Mouse (Mus musculus) heart, embryonic 16.5 days (tissue): ENCODE data around the gene Zp1. TPM values are rescaled to one million over a fixed set of nuclear protein-coding genes. Genes with fewer than 3 reads are reported as not detected.

Experiments
- ATAC-seq: fragments of 200-750 bp; cut with Nextera tagmentation; replicated peaks from 2 replicates; pipeline ENCODE4 v1.8.0; 2017; ENCODE audit warnings: moderate number of reproducible peaks; ENCODE audit not compliant: insufficient read depth, low FRiP score; ENCODE audit errors: extremely low read depth
- H3K27ac ChIP-seq: fragments of 300-500 bp; sonication (generic); 2 replicates; pipeline ENCODE4 v1.5.1; 2014; ENCODE audit warnings: mild to moderate bottlenecking, low read length, control low read depth, moderate library complexity
- H3K27me3 ChIP-seq: fragments of 300-500 bp; sonication (generic); 2 replicates; pipeline ENCODE4 v1.6.1; 2014; ENCODE audit warnings: low read length, mixed read lengths; ENCODE audit not compliant: control insufficient read depth, insufficient read depth
- H3K36me3 ChIP-seq: fragments of 300-500 bp; sonication (generic); 2 replicates; pipeline ENCODE4 v1.6.1; 2014; ENCODE audit not compliant: control insufficient read depth, insufficient read depth
- H3K4me1 ChIP-seq: fragments of 300-500 bp; sonication (generic); 2 replicates; pipeline ENCODE4 v1.6.1; 2014; ENCODE audit warnings: low read length, mixed read lengths; ENCODE audit not compliant: control insufficient read depth, insufficient read depth
- H3K4me2 ChIP-seq: fragments of 300-500 bp; sonication (generic); 2 replicates; pipeline ENCODE4 v1.6.1; 2014; ENCODE audit warnings: low read depth, mild to moderate bottlenecking, control low read depth, low read length
- H3K4me3 ChIP-seq: fragments of 300-500 bp; sonication (generic); 2 replicates; pipeline ENCODE4 v1.5.1; 2014; ENCODE audit warnings: mild to moderate bottlenecking, control low read depth, low read length
- H3K9ac ChIP-seq: fragments of 300-500 bp; sonication (generic); 2 replicates; pipeline ENCODE4 v1.6.1; 2014; ENCODE audit warnings: low read length, control low read depth
- H3K9me3 ChIP-seq: fragments of 300-500 bp; sonication (generic); replicated peaks from 2 replicates; pipeline ENCODE4 v1.6.1; 2016; ENCODE audit warnings: low read length; ENCODE audit not compliant: control insufficient read depth
- WGBS: fragments of 180-500 bp; shearing (Covaris S2); extraction: QIAGEN DNeasy Blood & Tissue Kit; methylation state at CpG from one replicate; pipeline ENCODE4 v1.1.7; 2014; 5-methylcytosine and 5-hydroxymethylcytosine counted together
- polyA plus RNA-seq: library from polyadenylated mRNA; unstranded; fragments of >200 nt; fragmentation: Nextera tagmentation; extraction: Ambion mirVana; gene quantifications from 2 replicates; pipeline ENCODE4 v1.2.1, GENCODE M21; 2015

Gene Zp1
- polyA plus RNA-seq, result 0.14 TPM in 1 of 2 replicates, not detected in the other

GRCm38 (mm10) chr19:10920532-10920931 is at the start of gene Zp1:
TSS of gene Zp1 (minus strand) at chr19:10920632.
- no peaks in the 10 kb centered on the region for H3K9me3 ChIP-seq
- no peak within 1 kb of the TSS for H3K4me3 ChIP-seq
- WGBS, result 62% methylated on average over 2 of the region's 2 CpGs
- H3K27me3 ChIP-seq, result no peaks in the 10 kb centered on the region
- H3K9ac ChIP-seq, result no peak within 1 kb of the TSS
- no peak within 1 kb of the TSS for H3K4me2 ChIP-seq
- H3K4me1 ChIP-seq, result peaks cover 2% of the 10 kb centered on the region; the same call in 1 of the 2 replicates
- no peaks in the 10 kb centered on the region for H3K36me3 ChIP-seq
- ATAC-seq, result no peak
- no peak within 1 kb of the TSS for H3K27ac ChIP-seq

DNA sequence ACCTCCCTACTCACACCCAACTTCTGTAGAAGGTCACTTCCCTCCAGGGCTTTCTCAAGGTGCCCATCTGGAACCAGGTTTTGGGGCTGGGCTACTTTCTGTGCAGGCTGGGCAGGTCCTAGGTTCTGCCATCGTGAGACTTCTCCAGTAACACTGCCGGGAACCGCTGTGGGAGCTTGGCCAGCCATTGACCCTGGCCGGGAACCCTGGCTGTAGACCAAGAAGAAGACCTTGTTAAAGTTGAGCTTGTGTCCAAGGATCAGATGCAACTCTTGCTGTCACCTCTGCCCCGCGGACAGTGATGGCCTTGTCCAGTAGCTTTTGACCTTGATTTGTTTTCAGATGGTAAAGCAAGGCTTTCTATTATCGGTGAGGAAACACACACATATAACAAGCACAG is 48.1 kb upstream of the Zp1 start:
- H3K36me3 ChIP-seq, result no peaks in the 10 kb centered on the region
- no peak overlapping the region for H3K4me3 ChIP-seq
- no peak overlapping the region for H3K27ac ChIP-seq
- peaks cover 7% of the 10 kb centered on the region; the same call in 1 of the 2 replicates for H3K9me3 ChIP-seq
- no peaks in the 10 kb centered on the region for H3K27me3 ChIP-seq
- ATAC-seq, result no peak
- H3K9ac ChIP-seq, result no peak overlapping the region
- H3K4me2 ChIP-seq, result no peak overlapping the region
- 84% methylated on average over 7 of the region's 7 CpGs for WGBS
- no peaks in the 10 kb centered on the region; the same call in 1 of the 2 replicates for H3K4me1 ChIP-seq

DNA sequence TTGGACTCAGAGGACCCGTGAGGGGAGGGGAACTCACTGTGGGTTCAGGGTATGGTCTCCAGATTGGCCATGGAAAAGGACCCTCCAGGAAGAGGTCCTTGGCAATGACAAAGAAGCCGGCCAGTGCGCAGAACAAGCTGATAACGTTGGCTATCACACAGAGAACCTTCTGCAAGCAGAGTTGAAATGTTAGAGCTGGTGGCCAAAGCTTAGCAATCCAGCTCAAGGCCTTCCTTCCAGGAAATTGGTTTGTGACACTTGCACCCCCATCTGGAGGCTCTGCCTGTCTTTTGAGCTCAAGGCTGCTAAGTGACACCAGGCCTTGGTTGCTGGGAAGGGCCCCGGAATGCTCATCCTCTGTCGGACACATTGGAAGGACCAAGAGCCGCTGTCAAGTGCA is 45.3 kb upstream of the Zp1 start:
- Histone ChIP-seq H3K4me3 (no peak overlapping the region), H3K4me2 (no peak overlapping the region), H3K27me3 (peaks cover 2% of the 10 kb centered on the region; the same call in 1 of the 2 replicates), H3K9ac (no peak overlapping the region), H3K4me1 (no peaks in the 10 kb centered on the region), H3K9me3 (0 out of 2 replicates have a peak, but pooled peaks cover 4% of the 10 kb centered on the region), H3K36me3 (no peaks in the 10 kb centered on the region), H3K27ac (no peak overlapping the region)
- 77% methylated on average over 7 of the region's 7 CpGs for WGBS
- ATAC-seq, result 0 out of 2 replicates have a peak, but pooled peaks have one; percentile 16

DNA sequence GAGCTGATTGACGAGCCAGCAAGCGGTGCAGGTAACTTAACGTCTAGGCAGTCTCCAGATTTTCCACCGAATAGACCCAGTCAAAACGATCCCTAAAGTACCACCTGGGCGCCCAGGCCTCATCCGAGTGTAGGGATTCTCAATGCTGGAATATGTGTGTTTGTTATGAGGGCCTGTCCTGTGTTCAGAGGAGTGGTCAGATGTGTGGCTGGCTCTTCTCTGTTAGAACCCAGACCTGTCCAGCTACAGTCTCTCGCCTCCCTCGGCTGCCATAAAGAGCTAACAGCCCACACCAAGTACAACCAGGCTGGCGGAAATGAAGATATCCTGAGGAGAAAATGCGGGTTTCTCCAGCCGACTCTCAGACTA is 39.5 kb upstream of the Zp1 start:
- WGBS, result 37% methylated on average over 12 of the region's 12 CpGs
- H3K9ac ChIP-seq, result no peak overlapping the region
- no peaks in the 10 kb centered on the region for H3K36me3 ChIP-seq
- ATAC-seq, result no peak
- H3K4me1 ChIP-seq, result no peaks in the 10 kb centered on the region
- H3K9me3 ChIP-seq, result no peaks in the 10 kb centered on the region
- no peak overlapping the region for H3K4me3 ChIP-seq
- H3K4me2 ChIP-seq, result no peak overlapping the region
- H3K27ac ChIP-seq, result no peak overlapping the region
- peaks cover 2% of the 10 kb centered on the region; the same call in 1 of the 2 replicates for H3K27me3 ChIP-seq

DNA sequence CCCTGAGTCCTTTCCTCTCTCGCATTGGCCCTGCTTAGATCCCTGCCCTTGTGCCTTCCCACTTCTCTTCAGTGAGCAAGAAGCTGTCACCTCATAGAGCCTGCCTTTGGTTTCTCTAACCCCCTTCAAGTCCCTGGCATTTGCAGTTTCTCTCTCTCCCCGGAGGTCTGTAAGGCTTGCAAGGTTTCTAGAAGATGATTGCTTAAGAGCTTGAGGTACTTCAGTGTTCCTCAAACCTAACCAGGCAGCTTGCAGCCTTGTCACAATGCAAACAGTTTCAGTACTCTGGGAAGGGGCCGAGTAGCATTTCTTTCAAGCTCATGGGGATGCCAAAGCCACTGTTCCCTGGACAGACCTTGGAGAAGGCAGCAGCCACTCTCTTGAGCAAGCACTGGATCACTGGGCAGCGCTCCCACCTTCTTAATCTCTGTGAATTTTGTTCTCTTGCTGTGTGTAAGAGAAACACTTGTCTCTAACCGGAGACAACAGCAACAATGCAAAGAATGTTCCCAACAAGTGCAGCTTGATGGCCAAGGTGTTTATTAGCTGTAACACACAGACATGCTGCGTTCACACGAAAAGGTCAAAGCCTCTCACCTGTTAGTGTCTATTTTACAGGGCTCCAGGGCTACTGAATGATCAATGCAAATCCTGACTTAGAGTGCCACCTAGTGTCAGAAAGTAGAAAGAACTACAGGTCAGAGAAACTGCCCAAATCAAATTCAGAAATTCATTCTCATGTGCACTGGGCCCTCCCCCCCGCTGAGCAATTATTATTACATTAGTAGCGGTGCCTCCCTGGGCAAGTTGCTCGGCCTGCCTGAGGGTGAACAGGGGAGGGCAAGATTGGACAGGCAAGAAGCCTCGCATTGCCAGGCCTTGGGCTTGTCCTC is 38.9 kb upstream of the Zp1 start:
- H3K36me3 ChIP-seq, result no peaks in the 10 kb centered on the region
- WGBS, result 30% methylated on average over 11 of the region's 11 CpGs
- no peaks in the 10 kb centered on the region for H3K4me1 ChIP-seq
- H3K4me2 ChIP-seq, result no peak overlapping the region
- H3K9ac ChIP-seq, result no peak overlapping the region
- ATAC-seq, result 0 out of 2 replicates have a peak, but pooled peaks have one; percentile 49
- no peak overlapping the region for H3K4me3 ChIP-seq
- H3K9me3 ChIP-seq, result no peaks in the 10 kb centered on the region
- H3K27me3 ChIP-seq, result peaks cover 2% of the 10 kb centered on the region; the same call in 1 of the 2 replicates
- no peak overlapping the region for H3K27ac ChIP-seq

DNA sequence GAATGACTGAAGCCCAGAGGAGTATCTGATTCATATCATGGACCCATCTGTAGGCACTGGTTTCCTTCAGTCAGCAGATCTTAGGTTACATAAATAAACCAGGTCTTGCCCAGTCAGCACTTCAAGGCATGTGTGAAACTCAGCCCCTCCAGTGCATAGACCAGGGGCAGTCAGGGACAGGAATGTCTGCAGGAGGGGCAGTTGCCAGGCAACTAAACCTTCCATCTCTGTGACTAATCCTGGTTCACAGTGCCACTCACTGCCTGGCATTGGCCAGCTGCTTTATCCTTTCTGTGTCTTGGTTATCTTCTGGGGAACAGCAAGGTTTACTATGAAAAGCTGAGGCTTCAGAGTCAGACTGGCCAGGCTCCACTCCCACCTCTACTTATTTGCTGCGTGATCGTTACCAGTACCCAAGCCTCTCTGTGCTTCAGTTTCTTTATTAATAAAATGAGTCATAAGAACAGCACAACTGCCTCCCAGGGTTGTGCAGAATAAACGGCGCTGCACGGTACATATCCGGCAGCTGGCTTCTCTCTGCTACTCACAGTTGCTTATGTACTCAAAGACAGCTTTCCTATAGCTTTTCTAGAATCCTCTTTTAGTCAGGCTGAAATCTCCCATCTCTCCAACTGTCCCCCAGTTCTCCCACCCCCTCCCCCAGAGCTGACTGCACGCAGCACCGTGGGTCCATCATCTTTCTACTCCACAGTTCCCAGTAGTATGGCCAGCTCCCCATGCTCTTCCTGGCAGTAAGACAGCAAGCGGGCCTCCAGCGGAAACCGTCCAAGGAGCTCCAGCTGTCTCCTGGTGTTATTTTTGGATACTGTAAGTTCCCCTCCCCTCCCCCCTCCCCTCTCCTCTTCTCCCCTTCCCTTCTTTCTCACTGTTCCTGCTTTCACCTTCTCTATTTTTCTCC is 31.8 kb upstream of the Zp1 start:
- H3K4me2 ChIP-seq, result peak overlapping the region; percentile 14; the same call in 1 of the 2 replicates
- WGBS, result 35% methylated on average over 11 of the region's 11 CpGs
- H3K4me3 ChIP-seq, result no peak overlapping the region
- H3K27me3 ChIP-seq, result no peaks in the 10 kb centered on the region
- H3K9me3 ChIP-seq, result no peaks in the 10 kb centered on the region
- H3K36me3 ChIP-seq, result no peaks in the 10 kb centered on the region
- ATAC-seq, result peak; percentile 59
- peak overlapping the region; percentile 70 for H3K27ac ChIP-seq
- H3K9ac ChIP-seq, result peak overlapping the region; percentile 13; the same call in 1 of the 2 replicates
- peaks cover 32% of the 10 kb centered on the region for H3K4me1 ChIP-seq

- no peak for ATAC-seq
- Histone ChIP-seq H3K4me3 (peak overlapping the region; percentile 80), H3K9me3 (no peaks in the 10 kb centered on the region), H3K27me3 (no peaks in the 10 kb centered on the region), H3K27ac (peak overlapping the region; percentile 63; the same call in 1 of the 2 replicates), H3K9ac (peak overlapping the region; percentile 59), H3K4me1 (peaks cover 39% of the 10 kb centered on the region), H3K4me2 (peak overlapping the region; percentile 65), H3K36me3 (peaks cover 6% of the 10 kb centered on the region)
- 39% methylated on average over 9 of the region's 9 CpGs for WGBS
Observed at GRCm38 (mm10) chr19:10949558-10949957, 29.1 kb upstream of the Zp1 start.

DNA sequence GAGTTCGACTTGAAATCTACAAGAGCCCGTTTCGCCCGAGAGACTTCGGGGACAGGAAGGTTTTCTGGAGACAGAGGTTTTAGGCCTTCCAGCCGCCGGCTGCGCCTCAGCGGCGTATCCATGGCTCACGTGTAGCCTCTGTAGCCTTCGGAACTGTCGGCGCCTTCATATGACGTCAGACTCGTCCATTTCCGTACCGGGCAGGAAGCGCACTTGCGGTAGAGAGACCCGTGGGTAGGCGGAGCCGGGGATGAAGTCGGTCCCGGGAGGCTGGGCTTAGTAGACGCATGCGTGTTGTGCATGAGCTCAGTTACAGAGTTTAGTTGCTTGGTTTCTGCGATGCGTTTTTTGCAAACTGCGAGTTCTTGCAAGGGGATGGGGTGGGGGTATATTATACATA is 28.7 kb upstream of the Zp1 start, which contains the start of gene Ccdc86:
TSS of gene Ccdc86 (minus strand) at position 155 of the 400 bp plus-strand sequence.
- peak; percentile 95 for ATAC-seq
- Histone ChIP-seq H3K9ac (peak within 1 kb of the TSS; percentile 84), H3K4me1 (peaks cover 39% of the 10 kb centered on the region), H3K4me3 (peak within 1 kb of the TSS; percentile 80), H3K27ac (peak within 1 kb of the TSS; percentile 63; the same call in 1 of the 2 replicates), H3K9me3 (no peaks in the 10 kb centered on the region), H3K36me3 (peaks cover 8% of the 10 kb centered on the region), H3K4me2 (peak within 1 kb of the TSS; percentile 98), H3K27me3 (no peaks in the 10 kb centered on the region)
- under 1% methylated on average over 30 of the region's 30 CpGs for whole genome bisulfite sequencing
